Mouse (Mus musculus) c-Kit-negative CD71-positive TER-119-positive erythroid progenitor cells, embryonic 14.5 days (primary cell): ENCODE measurements around the gene Rai1.
A peak's percentile ranks its signal among the peaks of the same experiment; 100 is the strongest.

ENCODE experiments used
- DNase-seq: peaks from one replicate; pipeline ENCODE4 v3.0.0-alpha.2; 2013; ENCODE audit warnings: low read depth, low spot score

The Rai1 gene

GRCm38 (mm10) chr11:60104810-60105592, at the start of gene Rai1:
TSS of gene Rai1 (plus strand) at chr11:60105013.
- peak; percentile 71 for DNase-seq

- DNase-seq, result no peak
These were observed 48.3 kb upstream of the Rai1 start for GRCm38 (mm10) chr11:60056520-60056919.

GRCm38 (mm10) chr11:60057987-60058386, 46.8 kb upstream of the Rai1 start:
- no peak for DNase-seq

- no peak for DNase-seq
These were observed 46.4 kb upstream of the Rai1 start for GRCm38 (mm10) chr11:60058441-60058840.

GRCm38 (mm10) chr11:60060026-60060425, 44.8 kb upstream of the Rai1 start:
- no peak for DNase-seq

GRCm38 (mm10) chr11:60061504-60062006, 43.3 kb upstream of the Rai1 start:
- DNase-seq, result no peak

- DNase-seq, result no peak
These were observed 39.5 kb upstream of the Rai1 start for GRCm38 (mm10) chr11:60065267-60065666.

GRCm38 (mm10) chr11:60067646-60068045, 37.2 kb upstream of the Rai1 start:
- no peak for DNase-seq

GRCm38 (mm10) chr11:60068631-60069030, 36.2 kb upstream of the Rai1 start:
- DNase-seq, result no peak

- no peak for DNase-seq
These were observed 34.2 kb upstream of the Rai1 start for GRCm38 (mm10) chr11:60070599-60070998.

GRCm38 (mm10) chr11:60071221-60071620, 33.6 kb upstream of the Rai1 start:
- no peak for DNase-seq

GRCm38 (mm10) chr11:60073121-60073520, 31.7 kb upstream of the Rai1 start:
- no peak for DNase-seq

GRCm38 (mm10) chr11:60073936-60074502, 30.8 kb upstream of the Rai1 start:
- DNase-seq, result no peak

GRCm38 (mm10) chr11:60076183-60076582, 28.6 kb upstream of the Rai1 start:
- DNase-seq, result no peak

- DNase-seq, result peak; percentile 44
These were observed 28.0 kb upstream of the Rai1 start for GRCm38 (mm10) chr11:60076790-60077189.

- peak; percentile 40 for DNase-seq
These were observed 20.2 kb upstream of the Rai1 start for GRCm38 (mm10) chr11:60084589-60084988.

GRCm38 (mm10) chr11:60086676-60087075, 18.1 kb upstream of the Rai1 start:
- no peak for DNase-seq

- DNase-seq, result no peak
These were observed 15.9 kb upstream of the Rai1 start for GRCm38 (mm10) chr11:60088947-60089346.

- DNase-seq, result no peak
These were observed 14.0 kb upstream of the Rai1 start for GRCm38 (mm10) chr11:60090696-60091421.

- DNase-seq, result no peak
These were observed 13.4 kb upstream of the Rai1 start for GRCm38 (mm10) chr11:60091422-60091761.

- no peak for DNase-seq
These were observed 11.6 kb upstream of the Rai1 start for GRCm38 (mm10) chr11:60093227-60093626.

- DNase-seq, result no peak
These were observed 10.7 kb upstream of the Rai1 start for GRCm38 (mm10) chr11:60093984-60094587.
